Mouse (Mus musculus) T-helper 1 cell (primary cell): Measurements from ENCODE around the gene Igf2bp1.

Experiments
- in situ Hi-C: fragments of 300-600 bp; cut with MboI, MseI; formaldehyde crosslinking; loops from one replicate; pipeline ENCODE4 v1.15.1; 2025; ENCODE audit warnings: high pct_unique_total_duplicates

The Igf2bp1 gene

GRCm38 (mm10) chr11:95907805-95908524, 97.8 kb downstream of the Igf2bp1 start:
- in situ Hi-C loops, result no loop called here
